Comparison of ENCODE assay signal across 11 mouse cellular contexts in genomic region chr17:51358362-51358739, GRCm38 (mm10).
A peak's percentile ranks its signal among the peaks of the same experiment; 100 is the strongest.
DNase-seq lines count a peak whose midpoint lies in the region; ATAC-seq and TF ChIP-seq lines count a peak whose summit lies in the region.
"Had no signal": no experiment of that assay in that cellular context is flagged by ENCODE, and none has a peak within 500 bp of the region (broad histone marks: within the 10 kb centered on the region; RNA-seq: fewer than 3 reads in every experiment).

No protein-coding gene starts in this region.

- 64% methylated on average over 4 of the region's 4 CpGs for WGBS in hindbrain, embryonic 11.5 days
- 71% methylated on average over 4 of the region's 4 CpGs for WGBS in hindbrain, embryonic 10.5 days
- WGBS in hindbrain, embryonic 13.5 days: 18% methylated on average over 4 of the region's 4 CpGs
- WGBS in midbrain, embryonic 16.5 days: 9% methylated on average over 4 of the region's 4 CpGs
- 49% methylated on average over 4 of the region's 4 CpGs for WGBS in kidney, embryonic 16.5 days

- no peak overlapping the region for H3K4me3 ChIP-seq in hindbrain, embryonic 11.5 days (ENCODE audit: low read depth, low read length)
- H3K4me3 ChIP-seq in hindbrain, embryonic 10.5 days: no peak overlapping the region
- no peak overlapping the region for H3K4me3 ChIP-seq in hindbrain, embryonic 13.5 days
- H3K4me3 ChIP-seq in midbrain, embryonic 16.5 days (ENCODE audit: low read depth, low read length): no peak overlapping the region
- no peak overlapping the region for H3K4me3 ChIP-seq in kidney, embryonic 16.5 days (ENCODE audit: low read length)

- TF ChIP-seq CTCF in brain, embryonic 14.5 days (IDR thresholded peaks at IDR 0.05; ENCODE audit: borderline replicate concordance, extremely low read depth, insufficient read depth, insufficient read length): no peak

- no peak for TF ChIP-seq POLR2A in brain, embryonic 14.5 days (IDR thresholded peaks at IDR 0.05; ENCODE audit: borderline replicate concordance, extremely low read depth, insufficient read depth, insufficient read length, poor library complexity, severe bottlenecking)

- H3K36me3 ChIP-seq in hindbrain, embryonic 11.5 days (ENCODE audit: control insufficient read depth, insufficient read depth, low read length): no peaks in the 10 kb centered on the region
- H3K36me3 ChIP-seq in hindbrain, embryonic 10.5 days: no peaks in the 10 kb centered on the region
- H3K36me3 ChIP-seq in hindbrain, embryonic 13.5 days: no peaks in the 10 kb centered on the region
- no peaks in the 10 kb centered on the region for H3K36me3 ChIP-seq in midbrain, embryonic 16.5 days (ENCODE audit: control insufficient read depth, insufficient read depth, low read length)
- H3K36me3 ChIP-seq in kidney, embryonic 16.5 days (ENCODE audit: insufficient read depth, low read length): no peaks in the 10 kb centered on the region

- no peaks in the 10 kb centered on the region for H3K9me3 ChIP-seq in hindbrain, embryonic 11.5 days (ENCODE audit: control insufficient read depth, low read length)
- no peaks in the 10 kb centered on the region for H3K9me3 ChIP-seq in hindbrain, embryonic 10.5 days
- no peaks in the 10 kb centered on the region for H3K9me3 ChIP-seq in hindbrain, embryonic 13.5 days
- H3K9me3 ChIP-seq in midbrain, embryonic 16.5 days (replicated peaks; ENCODE audit: control insufficient read depth, low read length, poor library complexity, severe bottlenecking): no peaks in the 10 kb centered on the region
- no peaks in the 10 kb centered on the region for H3K9me3 ChIP-seq in kidney, embryonic 16.5 days (ENCODE audit: low read length)

- no peak overlapping the region for H3K27ac ChIP-seq in hindbrain, embryonic 11.5 days (ENCODE audit: low read depth, low read length)
- no peak overlapping the region for H3K27ac ChIP-seq in hindbrain, embryonic 10.5 days
- H3K27ac ChIP-seq in hindbrain, embryonic 13.5 days: peak overlapping the region; percentile 69; the same call in 1 of the 2 replicates
- no peak overlapping the region; the same call in 1 of the 2 replicates for H3K27ac ChIP-seq in midbrain, embryonic 16.5 days (ENCODE audit: low read length)
- H3K27ac ChIP-seq in kidney, embryonic 16.5 days (ENCODE audit: low read length): no peak overlapping the region

- no peak overlapping the region for H3K4me2 ChIP-seq in hindbrain, embryonic 11.5 days (replicated peaks; ENCODE audit: low read depth, low read length)
- H3K4me2 ChIP-seq in hindbrain, embryonic 13.5 days: no peak overlapping the region
- H3K4me2 ChIP-seq in midbrain, embryonic 16.5 days (ENCODE audit: low read length): no peak overlapping the region
- no peak overlapping the region for H3K4me2 ChIP-seq in kidney, embryonic 16.5 days (replicated peaks; ENCODE audit: low read depth, low read length)

- no peak for DNase-seq in hindbrain, embryonic 11.5 days (ENCODE audit: low spot score)
- no peak for DNase-seq in hindbrain, embryonic 10.5 days (ENCODE audit: low spot score)
- peak; percentile 88 for DNase-seq in brain, embryonic 14.5 days (ENCODE audit: low read depth)
- no peak for DNase-seq in urinary bladder, postnatal 4 days (ENCODE audit: low spot score in 2 of 2)
- DNase-seq in layer of hippocampus, adult 9-10 months (ENCODE audit: low spot score): no peak
- DNase-seq: heart, postnatal 10 days; kidney, postnatal 14 days had no signal

- no peak overlapping the region for H3K9ac ChIP-seq in hindbrain, embryonic 11.5 days (ENCODE audit: low read depth, low read length)
- H3K9ac ChIP-seq in hindbrain, embryonic 13.5 days: no peak overlapping the region
- no peak overlapping the region for H3K9ac ChIP-seq in midbrain, embryonic 16.5 days (ENCODE audit: low read depth, low read length)
- no peak overlapping the region for H3K9ac ChIP-seq in kidney, embryonic 16.5 days (replicated peaks; ENCODE audit: low read length)

- H3K4me1 ChIP-seq in hindbrain, embryonic 11.5 days (replicated peaks; ENCODE audit: control insufficient read depth, insufficient read depth, low read length): no peaks in the 10 kb centered on the region
- no peaks in the 10 kb centered on the region for H3K4me1 ChIP-seq in hindbrain, embryonic 10.5 days (replicated peaks)
- peaks cover 13% of the 10 kb centered on the region; the same call in 1 of the 2 replicates for H3K4me1 ChIP-seq in hindbrain, embryonic 13.5 days (replicated peaks)
- peaks cover 8% of the 10 kb centered on the region; the same call in 1 of the 2 replicates for H3K4me1 ChIP-seq in midbrain, embryonic 16.5 days (ENCODE audit: control insufficient read depth, insufficient read depth, low read length)
- H3K4me1 ChIP-seq in kidney, embryonic 16.5 days (ENCODE audit: insufficient read depth, low read length): no peaks in the 10 kb centered on the region

- no peaks in the 10 kb centered on the region for H3K27me3 ChIP-seq in hindbrain, embryonic 11.5 days (ENCODE audit: control insufficient read depth, insufficient read depth, low read length)
- H3K27me3 ChIP-seq in hindbrain, embryonic 10.5 days (ENCODE audit: insufficient read depth, poor library complexity, severe bottlenecking): no peaks in the 10 kb centered on the region
- H3K27me3 ChIP-seq in hindbrain, embryonic 13.5 days: no peaks in the 10 kb centered on the region
- no peaks in the 10 kb centered on the region for H3K27me3 ChIP-seq in midbrain, embryonic 16.5 days (ENCODE audit: control insufficient read depth, insufficient read depth, low read depth, low read length)
- H3K27me3 ChIP-seq in kidney, embryonic 16.5 days (ENCODE audit: insufficient read depth, low read length): no peaks in the 10 kb centered on the region
- H3K27me3 ChIP-seq: CH12.LX had no signal

- peak; percentile 60; the same call in 1 of the 2 replicates for ATAC-seq in hindbrain, embryonic 11.5 days (ENCODE audit: low FRiP score)
- ATAC-seq in hindbrain, embryonic 13.5 days (ENCODE audit: low FRiP score): peak; percentile 85
- peak; percentile 85 for ATAC-seq in midbrain, embryonic 16.5 days
- ATAC-seq in kidney, embryonic 16.5 days (ENCODE audit: low FRiP score, low TSS enrichment): no peak
